Mouse (Mus musculus): Measurements from ENCODE around the gene Hnrnph1. TPM values are rescaled to one million over a fixed set of nuclear protein-coding genes. Genes with fewer than 3 reads are reported as not detected.
A peak's percentile ranks its signal among the peaks of the same experiment; 100 is the strongest.

The Hnrnph1 gene
- total RNA-seq, 2 experiments from 2014 or later, result 102 to 128 TPM

GRCm38 (mm10) chr11:50371399-50371841 lies 5.4 kb upstream of the Hnrnph1 start:
- no peak for DNase-seq (ENCODE audit: low spot score)
- intact Hi-C loops (cut with DNase I), result no loop called here

GRCm38 (mm10) chr11:50371911-50372310 lies 4.9 kb upstream of the Hnrnph1 start:
- DNase-seq (ENCODE audit: low spot score), result no peak
- intact Hi-C loops (cut with DNase I), result no loop called here

- intact Hi-C loops (cut with DNase I), result no loop called here
Measured at GRCm38 (mm10) chr11:50373086-50373485, 3.7 kb upstream of the Hnrnph1 start.

GRCm38 (mm10) chr11:50373621-50374020 lies 3.2 kb upstream of the Hnrnph1 start:
- intact Hi-C loops (cut with DNase I), result no loop called here
- DNase-seq (ENCODE audit: low spot score), result no peak

More at GRCm38 (mm10) chr11:50373086-50373485, 3.7 kb upstream of the Hnrnph1 start:
- no peak for DNase-seq (ENCODE audit: low spot score)

- intact Hi-C loops (cut with DNase I), result no loop called here
- no peak for DNase-seq (ENCODE audit: low spot score)
Measured at GRCm38 (mm10) chr11:50374286-50375015, 2.3 kb upstream of the Hnrnph1 start.

- intact Hi-C loops (cut with DNase I), result no loop called here
- DNase-seq (ENCODE audit: low spot score), result no peak
Measured at GRCm38 (mm10) chr11:50375421-50375820, 1.4 kb upstream of the Hnrnph1 start.

- no peak for DNase-seq (ENCODE audit: low spot score)
- intact Hi-C loops (cut with DNase I), result no loop called here
Measured at GRCm38 (mm10) chr11:50376156-50376790, 517 bp upstream of the Hnrnph1 start.

- intact Hi-C loops (cut with DNase I), result no loop called here
- peak; percentile 77 for DNase-seq (ENCODE audit: low spot score)
Measured at GRCm38 (mm10) chr11:50377892-50378684, 1.3 kb downstream of the Hnrnph1 start.

GRCm38 (mm10) chr11:50379023-50379752 lies 2.4 kb downstream of the Hnrnph1 start:
- intact Hi-C loops (cut with DNase I), result no loop called here
- no peak for DNase-seq (ENCODE audit: low spot score)

- no peak for DNase-seq (ENCODE audit: low spot score)
- intact Hi-C loops (cut with DNase I), result no loop called here
Measured at GRCm38 (mm10) chr11:50381311-50381710, 4.5 kb downstream of the Hnrnph1 start.

- DNase-seq (ENCODE audit: low spot score), result no peak
- intact Hi-C loops (cut with DNase I), result no loop called here
Measured at GRCm38 (mm10) chr11:50387167-50387679, 10.4 kb downstream of the Hnrnph1 start.

GRCm38 (mm10) chr11:50387697-50388096 lies 10.9 kb downstream of the Hnrnph1 start:
- DNase-seq (ENCODE audit: low spot score), result no peak
- intact Hi-C loops (cut with DNase I), result no loop called here

GRCm38 (mm10) chr11:50388217-50388929 lies 11.6 kb downstream of the Hnrnph1 start:
- intact Hi-C loops (cut with DNase I), result no loop called here
- no peak for DNase-seq (ENCODE audit: low spot score)

GRCm38 (mm10) chr11:50389011-50389410 lies 12.2 kb downstream of the Hnrnph1 start:
- intact Hi-C loops (cut with DNase I), result no loop called here
- DNase-seq (ENCODE audit: low spot score), result no peak

GRCm38 (mm10) chr11:50389616-50390015 lies 12.8 kb downstream of the Hnrnph1 start:
- intact Hi-C loops (cut with DNase I), result no loop called here
- no peak for DNase-seq (ENCODE audit: low spot score)

GRCm38 (mm10) chr11:50391272-50391960 lies 14.6 kb downstream of the Hnrnph1 start:
- no peak for DNase-seq (ENCODE audit: low spot score)
- intact Hi-C loops (cut with DNase I), result no loop called here

GRCm38 (mm10) chr11:50393306-50393705 lies 16.5 kb downstream of the Hnrnph1 start:
- intact Hi-C loops (cut with DNase I), result no loop called here
- DNase-seq (ENCODE audit: low spot score), result no peak

- DNase-seq (ENCODE audit: low spot score), result no peak
- intact Hi-C loops (cut with DNase I), result no loop called here
Measured at GRCm38 (mm10) chr11:50394731-50395130, 17.9 kb downstream of the Hnrnph1 start.

All from heart, postnatal 25 days (tissue).